Comparison of ENCODE assay signal across 24 mouse cellular contexts in the genomic region with DNA sequence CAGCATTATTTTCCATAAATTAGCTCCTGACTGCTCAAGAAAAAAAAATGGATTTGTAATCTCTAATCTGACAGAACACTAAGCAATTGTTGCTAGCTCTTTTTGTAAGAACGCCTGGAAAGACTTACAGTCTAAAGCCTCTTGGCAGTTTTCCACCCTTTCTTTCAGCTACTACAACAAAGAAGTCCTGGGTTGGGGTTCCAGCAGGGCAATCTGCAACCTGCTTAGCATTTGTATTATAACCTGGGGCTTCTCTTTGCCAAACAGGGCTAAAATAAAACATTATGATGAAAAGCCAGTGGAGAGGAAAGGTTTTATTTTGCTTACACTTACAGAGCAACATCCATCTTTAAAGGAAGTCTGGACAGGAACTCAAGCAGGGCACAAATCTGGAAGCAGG. TPM values are rescaled to one million over a fixed set of nuclear protein-coding genes. Genes with fewer than 3 reads are reported as not detected.
DNase-seq lines count a peak whose midpoint lies in the region; ATAC-seq and TF ChIP-seq lines count a peak whose summit lies in the region.
"Had no signal": no experiment of that assay in that cellular context is flagged by ENCODE, and none has a peak within 500 bp of the region (broad histone marks: within the 10 kb centered on the region; RNA-seq: fewer than 3 reads in every experiment).

No protein-coding gene starts in this region.

- peak; percentile 65 for DNase-seq in embryonic facial prominence, embryonic 14.5 days (ENCODE audit: low spot score)
- DNase-seq in embryonic facial prominence, embryonic 10.5 days (ENCODE audit: low spot score), result no peak
- DNase-seq in lung, embryonic 14.5 days, result peak; percentile 26
- no peak for DNase-seq in lung, adult 2 months
- DNase-seq in ES-CJ7 (ENCODE audit: low read depth, low spot score), result peak; percentile 15
- DNase-seq: adrenal gland, adult 2 months; cerebellum, adult 11-12 months; cerebellum, postnatal 25 days; gastrocnemius, postnatal 10 days; heart, adult 11 months; kidney, adult 8-10 months; kidney, postnatal 14 days; layer of hippocampus, postnatal 36 days; liver, postnatal 0 days; right cerebral cortex, adult 18-20 months; thymus, postnatal 14 days had no signal

- H3K27ac ChIP-seq in embryonic facial prominence, embryonic 14.5 days (replicated peaks; ENCODE audit: low read depth, low read length), result no peak overlapping the region
- H3K27ac ChIP-seq in embryonic facial prominence, embryonic 10.5 days (replicated peaks), result no peak overlapping the region
- no peak overlapping the region for H3K27ac ChIP-seq in lung, embryonic 14.5 days (ENCODE audit: low read depth)
- no peak overlapping the region for H3K27ac ChIP-seq in forebrain, embryonic 16.5 days (ENCODE audit: low read length)
- H3K27ac ChIP-seq in heart, embryonic 11.5 days (ENCODE audit: low read depth, low read length), result no peak overlapping the region
- H3K27ac ChIP-seq in intestine, embryonic 15.5 days, result no peak overlapping the region
- H3K27ac ChIP-seq: layer of hippocampus, adult 2 months; stomach, postnatal 0 days had no signal

- H3K4me1 ChIP-seq in embryonic facial prominence, embryonic 14.5 days (ENCODE audit: control insufficient read depth, insufficient read depth, low read length), result no peaks in the 10 kb centered on the region
- H3K4me1 ChIP-seq in embryonic facial prominence, embryonic 10.5 days, result no peaks in the 10 kb centered on the region
- H3K4me1 ChIP-seq in lung, embryonic 14.5 days (ENCODE audit: insufficient read depth), result no peaks in the 10 kb centered on the region
- no peaks in the 10 kb centered on the region for H3K4me1 ChIP-seq in lung, adult 2 months (ENCODE audit: control insufficient read depth, insufficient read depth, low read length)
- 0 out of 2 replicates have a peak, but pooled peaks cover 2% of the 10 kb centered on the region for H3K4me1 ChIP-seq in forebrain, embryonic 16.5 days (replicated peaks; ENCODE audit: control insufficient read depth, insufficient read depth, low read length)
- H3K4me1 ChIP-seq in heart, embryonic 11.5 days (ENCODE audit: control insufficient read depth, insufficient read depth, low read length), result no peaks in the 10 kb centered on the region
- H3K4me1 ChIP-seq in intestine, embryonic 15.5 days (replicated peaks), result no peaks in the 10 kb centered on the region

- no peaks in the 10 kb centered on the region for H3K27me3 ChIP-seq in embryonic facial prominence, embryonic 14.5 days (replicated peaks; ENCODE audit: control insufficient read depth, insufficient read depth, low read length)
- H3K27me3 ChIP-seq in embryonic facial prominence, embryonic 10.5 days (replicated peaks; ENCODE audit: low read depth, poor library complexity, severe bottlenecking), result no peaks in the 10 kb centered on the region
- H3K27me3 ChIP-seq in lung, embryonic 14.5 days (ENCODE audit: insufficient read depth, low read length), result no peaks in the 10 kb centered on the region
- H3K27me3 ChIP-seq in forebrain, embryonic 16.5 days (replicated peaks; ENCODE audit: control insufficient read depth, insufficient read depth, low read length), result no peaks in the 10 kb centered on the region
- no peaks in the 10 kb centered on the region for H3K27me3 ChIP-seq in heart, embryonic 11.5 days (ENCODE audit: control insufficient read depth, insufficient read depth, low read length)
- H3K27me3 ChIP-seq in intestine, embryonic 15.5 days (replicated peaks), result no peaks in the 10 kb centered on the region

- H3K4me3 ChIP-seq in embryonic facial prominence, embryonic 14.5 days (ENCODE audit: low read depth, low read length), result no peak overlapping the region
- no peak overlapping the region for H3K4me3 ChIP-seq in embryonic facial prominence, embryonic 10.5 days
- no peak overlapping the region for H3K4me3 ChIP-seq in lung, embryonic 14.5 days (ENCODE audit: low read depth, low read length)
- no peak overlapping the region for H3K4me3 ChIP-seq in lung, adult 2 months (replicated peaks; ENCODE audit: extremely low read depth, low read depth, low read length)
- no peak overlapping the region for H3K4me3 ChIP-seq in forebrain, embryonic 16.5 days (replicated peaks; ENCODE audit: low read length)
- no peak overlapping the region for H3K4me3 ChIP-seq in heart, embryonic 11.5 days (ENCODE audit: low read depth, low read length)
- H3K4me3 ChIP-seq in intestine, embryonic 15.5 days (replicated peaks), result no peak overlapping the region
- H3K4me3 ChIP-seq: layer of hippocampus, adult 2 months had no signal

- H3K9me3 ChIP-seq in embryonic facial prominence, embryonic 14.5 days (ENCODE audit: control insufficient read depth, low read length), result no peaks in the 10 kb centered on the region
- no peaks in the 10 kb centered on the region for H3K9me3 ChIP-seq in embryonic facial prominence, embryonic 10.5 days
- no peaks in the 10 kb centered on the region for H3K9me3 ChIP-seq in lung, embryonic 14.5 days (ENCODE audit: low read depth, low read length)
- H3K9me3 ChIP-seq in forebrain, embryonic 16.5 days (ENCODE audit: control insufficient read depth, low read length), result no peaks in the 10 kb centered on the region
- H3K9me3 ChIP-seq in heart, embryonic 11.5 days (replicated peaks; ENCODE audit: control insufficient read depth, low read length), result no peaks in the 10 kb centered on the region
- H3K9me3 ChIP-seq in intestine, embryonic 15.5 days, result no peaks in the 10 kb centered on the region

- no peak for TF ChIP-seq CTCF in lung, embryonic 14.5 days (IDR thresholded peaks at IDR 0.05; ENCODE audit: low read depth)
- TF ChIP-seq CTCF in lung, adult 2 months (IDR thresholded peaks at IDR 0.05; ENCODE audit: insufficient read depth, low read length), result no peak

- TF ChIP-seq POLR2A in lung, adult 2 months (IDR thresholded peaks at IDR 0.05; ENCODE audit: borderline replicate concordance, extremely low read depth, low read depth, low read length), result no peak

- no peaks in the 10 kb centered on the region for H3K36me3 ChIP-seq in embryonic facial prominence, embryonic 14.5 days (ENCODE audit: control insufficient read depth, insufficient read depth, low read length)
- H3K36me3 ChIP-seq in embryonic facial prominence, embryonic 10.5 days (replicated peaks), result no peaks in the 10 kb centered on the region
- no peaks in the 10 kb centered on the region for H3K36me3 ChIP-seq in lung, embryonic 14.5 days (ENCODE audit: insufficient read depth)
- no peaks in the 10 kb centered on the region for H3K36me3 ChIP-seq in forebrain, embryonic 16.5 days (ENCODE audit: control insufficient read depth, insufficient read depth)
- no peaks in the 10 kb centered on the region for H3K36me3 ChIP-seq in heart, embryonic 11.5 days (ENCODE audit: control insufficient read depth, insufficient read depth, low read length)
- no peaks in the 10 kb centered on the region for H3K36me3 ChIP-seq in intestine, embryonic 15.5 days

- 5% methylated on average over 1 of the region's 1 CpGs for WGBS in embryonic facial prominence, embryonic 14.5 days
- 33% methylated on average over 1 of the region's 1 CpGs for WGBS in embryonic facial prominence, embryonic 10.5 days
- WGBS in lung, embryonic 14.5 days, result 20% methylated on average over 1 of the region's 1 CpGs
- WGBS in lung, adult 2 months, result 12% methylated on average over 1 of the region's 1 CpGs
- 0% methylated on average over 1 of the region's 1 CpGs for WGBS in forebrain, embryonic 16.5 days
- WGBS in heart, embryonic 11.5 days (ENCODE audit: insufficient replicate concordance), result 32% methylated on average over 1 of the region's 1 CpGs
- 18% methylated on average over 1 of the region's 1 CpGs for WGBS in intestine, embryonic 15.5 days

- H3K4me2 ChIP-seq in embryonic facial prominence, embryonic 14.5 days (ENCODE audit: low read depth, low read length), result no peak overlapping the region
- no peak overlapping the region for H3K4me2 ChIP-seq in lung, embryonic 14.5 days
- H3K4me2 ChIP-seq in forebrain, embryonic 16.5 days (ENCODE audit: low read length), result no peak overlapping the region
- no peak overlapping the region for H3K4me2 ChIP-seq in heart, embryonic 11.5 days
- H3K4me2 ChIP-seq in intestine, embryonic 15.5 days (replicated peaks), result no peak overlapping the region

- ATAC-seq in embryonic facial prominence, embryonic 14.5 days (ENCODE audit: low read depth), result no peak
- no peak for ATAC-seq in lung, embryonic 14.5 days (ENCODE audit: insufficient read depth)
- peak; percentile 70 for ATAC-seq in forebrain, embryonic 16.5 days
- ATAC-seq in heart, embryonic 11.5 days (replicated peaks; ENCODE audit: insufficient number of reproducible peaks, low FRiP score, low TSS enrichment), result no peak
- no peak for ATAC-seq in intestine, embryonic 15.5 days
- ATAC-seq: inflammation-experienced regulatory T-cells, adult 6 months; liver, postnatal 0 days had no signal

- no peak overlapping the region for H3K9ac ChIP-seq in embryonic facial prominence, embryonic 14.5 days (ENCODE audit: low read depth, low read length)
- H3K9ac ChIP-seq in lung, embryonic 14.5 days, result no peak overlapping the region
- no peak overlapping the region for H3K9ac ChIP-seq in forebrain, embryonic 16.5 days (replicated peaks; ENCODE audit: low read depth, low read length)
- H3K9ac ChIP-seq in heart, embryonic 11.5 days (ENCODE audit: low read depth, low read length), result no peak overlapping the region
- H3K9ac ChIP-seq in intestine, embryonic 15.5 days, result no peak overlapping the region
- H3K9ac ChIP-seq: liver, postnatal 0 days had no signal

RNA-seq across cellular contexts. Expression of gene Tmc1, which starts 24.1 kb away (rescaled TPM):
- polyA plus RNA-seq in embryonic facial prominence, embryonic 14.5 days (2014; fragmentation: Nextera tagmentation; extraction: Ambion mirVana), result 0.11 and 0.16 TPM in 2 replicates
- polyA plus RNA-seq in embryonic facial prominence, embryonic 10.5 days (2016; fragmentation: Nextera tagmentation; extraction: Ambion mirVana), result 0.14 and 0.24 TPM in 2 replicates
- 0.04 TPM in 1 of 2 replicates, not detected in the other for polyA plus RNA-seq in lung, embryonic 14.5 days (2014; fragmentation: Nextera tagmentation; extraction: Ambion mirVana)
- 0.05 TPM in 1 of 2 replicates, not detected in the other for polyA plus RNA-seq in lung, adult 2 months (2012; rRNA removed)
- polyA plus RNA-seq in forebrain, embryonic 16.5 days (2015; fragmentation: Nextera tagmentation; extraction: Ambion mirVana), result not detected in 2 replicates
- 0.13 and 0.16 TPM in 2 replicates for polyA plus RNA-seq in heart, embryonic 11.5 days (2014; fragmentation: Nextera tagmentation; extraction: Ambion mirVana)
- 0.11 TPM in 1 of 2 replicates, not detected in the other for polyA plus RNA-seq in intestine, embryonic 15.5 days (2015; fragmentation: Nextera tagmentation; extraction: Ambion mirVana)
- polyA plus RNA-seq: heart, embryonic 16.5 days; liver, adult 2 months; liver, postnatal 0 days; stomach, postnatal 0 days had no signal

Comparison
In these comparisons a context has a peak if more than half of its experiments do, and no peak if none do; other contexts are left out.
1. DNase-seq: peak in embryonic facial prominence, embryonic 14.5 days (single experiment), lung, embryonic 14.5 days (single experiment) and ES-CJ7 (single experiment); none in embryonic facial prominence, embryonic 10.5 days (single experiment) and lung, adult 2 months (single experiment).